Mouse (Mus musculus) urinary bladder, postnatal 10 days (tissue): ENCODE results near the gene Cx3cl1.
A peak's percentile ranks its signal among the peaks of the same experiment; 100 is the strongest.

Experiments
- DNase-seq: peaks from one replicate; pipeline ENCODE4 v3.0.0; 2022; ENCODE audit warnings: low spot score

The Cx3cl1 gene

DNA sequence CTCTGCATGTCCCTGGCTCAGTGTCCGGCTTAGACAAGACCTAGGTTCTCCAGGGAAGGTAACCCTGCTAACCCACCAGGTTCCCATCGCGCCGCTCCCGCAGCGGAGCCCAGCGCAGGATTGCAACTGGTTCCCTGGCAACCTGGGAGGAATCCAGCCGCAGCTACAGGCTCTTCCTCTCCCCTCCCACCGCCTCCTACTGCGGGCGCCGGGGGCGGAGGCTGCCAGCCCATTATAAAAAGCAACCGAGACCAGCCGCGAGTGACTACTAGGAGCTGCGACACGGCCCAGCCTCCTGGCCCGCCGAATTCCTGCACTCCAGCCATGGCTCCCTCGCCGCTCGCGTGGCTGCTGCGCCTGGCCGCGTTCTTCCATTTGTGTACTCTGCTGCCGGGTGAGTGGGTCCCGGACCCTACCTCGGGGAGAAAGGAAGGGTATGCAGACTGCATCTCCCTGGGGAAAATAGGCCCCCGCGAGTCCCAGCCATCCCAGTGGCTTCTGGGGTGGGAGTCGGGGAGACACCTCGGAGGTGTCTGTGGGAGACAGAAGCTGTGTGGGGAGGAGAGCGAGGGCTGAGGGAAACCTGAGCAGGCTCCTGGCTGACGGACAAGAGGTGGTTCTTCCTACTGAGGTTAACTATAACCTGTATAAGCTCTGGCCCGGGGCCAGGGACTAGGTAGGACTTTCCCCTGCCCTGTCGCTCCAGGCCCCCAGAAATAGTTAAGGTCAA is at the start of gene Cx3cl1:
TSS of gene Cx3cl1 (plus strand) at position 69 of the 730 bp plus-strand sequence.
- peak; percentile 18 for DNase-seq

- no peak for DNase-seq
Observed at GRCm38 (mm10) chr8:94725998-94726397, 45.8 kb upstream of the Cx3cl1 start.

DNA sequence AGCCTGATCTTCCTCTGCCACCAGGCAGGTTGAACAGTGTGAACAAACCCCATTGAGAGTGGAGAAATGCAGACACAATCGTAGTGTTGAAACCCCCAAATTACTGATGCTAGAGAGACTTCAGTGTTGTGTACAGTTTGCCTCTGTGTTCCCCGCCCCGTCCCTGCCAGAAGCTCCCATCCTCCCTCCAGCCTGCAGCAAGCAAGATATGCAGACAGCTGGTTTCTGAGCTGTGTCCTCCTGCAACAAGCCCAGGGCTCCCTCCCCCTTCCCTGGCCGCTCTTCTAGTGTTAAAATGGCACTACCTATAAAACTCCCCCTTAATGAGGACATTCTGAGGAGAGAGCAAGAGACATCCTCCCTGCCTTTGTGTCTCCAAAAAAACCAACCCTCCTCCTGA is 42.5 kb upstream of the Cx3cl1 start:
- no peak for DNase-seq

DNA sequence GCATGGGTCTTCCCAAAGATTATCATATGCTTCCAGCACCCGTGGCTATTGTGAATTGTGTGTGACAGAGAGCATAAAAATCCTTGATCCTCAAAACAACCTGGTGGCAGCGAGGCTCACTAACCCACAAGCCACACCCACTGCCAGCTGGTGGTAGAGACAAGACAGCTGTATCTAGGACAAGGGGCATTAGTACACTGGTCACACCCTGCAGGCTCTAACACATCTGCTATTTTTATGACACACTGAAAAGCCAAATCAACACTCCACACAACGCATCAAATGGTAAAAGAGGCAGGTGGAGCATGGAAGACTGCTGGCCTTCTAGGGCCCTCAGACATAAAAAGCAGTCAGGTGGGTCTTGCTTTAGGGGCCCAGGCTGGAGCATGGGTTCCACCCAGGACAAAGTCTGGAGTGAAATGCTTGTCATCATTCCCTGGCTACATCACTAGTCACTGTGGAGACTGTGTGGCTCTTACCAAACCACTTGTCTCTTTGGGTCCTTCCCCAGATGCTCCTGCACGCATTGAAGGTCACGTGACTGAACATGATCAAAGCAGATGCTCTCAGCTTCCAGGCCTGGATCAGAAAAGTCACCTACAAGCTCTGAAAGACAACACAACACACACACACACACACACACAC is 37.9 kb upstream of the Cx3cl1 start:
- no peak for DNase-seq

GRCm38 (mm10) chr8:94734735-94735350 is 37.0 kb upstream of the Cx3cl1 start:
- DNase-seq: no peak

- no peak for DNase-seq
Observed at GRCm38 (mm10) chr8:94735426-94736094, 36.2 kb upstream of the Cx3cl1 start.

DNA sequence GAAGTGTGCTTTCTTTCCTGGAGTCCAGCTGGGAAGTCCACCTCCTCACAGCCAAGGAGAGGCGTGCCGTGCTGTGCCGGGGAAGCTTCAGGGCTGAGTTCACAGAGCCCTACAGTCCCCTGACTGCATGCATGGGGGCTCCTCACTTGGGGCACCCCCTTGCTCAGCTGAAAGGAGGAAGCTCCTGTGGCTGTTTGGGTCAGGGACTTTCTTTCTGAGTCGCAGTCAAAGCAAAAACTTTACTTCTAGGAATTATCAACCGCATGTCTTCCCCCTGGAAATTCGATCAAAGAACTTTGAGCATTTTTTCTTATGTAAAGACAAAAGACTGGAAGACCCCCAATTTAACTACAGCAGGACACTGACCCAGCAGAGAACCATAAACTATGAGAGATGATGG is 32.0 kb upstream of the Cx3cl1 start:
- DNase-seq: no peak

DNA sequence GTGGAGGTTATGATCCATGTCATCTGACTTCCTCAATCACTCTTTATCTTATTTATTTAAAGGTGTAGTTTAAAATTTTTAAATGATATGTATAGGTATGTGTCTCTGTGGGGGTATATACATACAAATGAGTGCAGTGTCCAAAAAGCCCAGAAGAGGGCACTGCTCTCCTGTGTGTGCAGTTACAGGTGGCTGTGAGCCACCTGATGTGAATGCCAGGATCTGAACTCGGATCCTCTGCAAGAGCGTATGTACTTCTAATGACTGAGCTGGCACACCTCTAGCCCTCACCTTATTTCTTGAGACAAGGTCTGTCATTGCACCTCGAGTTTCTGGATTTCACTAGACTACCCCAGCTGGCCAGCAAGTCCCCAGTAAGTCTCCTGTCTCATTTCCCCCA is 31.2 kb upstream of the Cx3cl1 start:
- no peak for DNase-seq

GRCm38 (mm10) chr8:94741726-94742125 is 30.1 kb upstream of the Cx3cl1 start:
- no peak for DNase-seq

DNA sequence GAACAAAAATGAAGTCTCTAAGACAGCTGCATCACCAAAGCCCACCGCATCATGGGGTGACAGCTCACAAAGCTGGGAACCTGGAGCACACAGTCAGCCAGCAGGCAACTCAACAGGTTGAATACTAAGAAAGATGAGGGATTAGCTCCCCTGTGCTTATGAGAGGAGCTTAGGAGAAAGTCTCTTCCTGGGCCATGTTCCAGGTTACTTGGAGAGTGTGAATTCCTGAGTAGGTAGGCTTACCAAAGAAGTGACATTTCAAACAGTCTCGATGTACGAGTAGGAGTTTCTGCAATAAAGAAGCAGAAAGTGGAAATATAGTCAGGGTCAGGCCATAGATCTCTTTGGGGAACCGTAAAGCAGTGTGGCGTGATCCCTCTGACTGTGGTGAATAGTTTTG is 27.3 kb upstream of the Cx3cl1 start:
- no peak for DNase-seq

GRCm38 (mm10) chr8:94744972-94745371 is 26.8 kb upstream of the Cx3cl1 start:
- no peak for DNase-seq

DNA sequence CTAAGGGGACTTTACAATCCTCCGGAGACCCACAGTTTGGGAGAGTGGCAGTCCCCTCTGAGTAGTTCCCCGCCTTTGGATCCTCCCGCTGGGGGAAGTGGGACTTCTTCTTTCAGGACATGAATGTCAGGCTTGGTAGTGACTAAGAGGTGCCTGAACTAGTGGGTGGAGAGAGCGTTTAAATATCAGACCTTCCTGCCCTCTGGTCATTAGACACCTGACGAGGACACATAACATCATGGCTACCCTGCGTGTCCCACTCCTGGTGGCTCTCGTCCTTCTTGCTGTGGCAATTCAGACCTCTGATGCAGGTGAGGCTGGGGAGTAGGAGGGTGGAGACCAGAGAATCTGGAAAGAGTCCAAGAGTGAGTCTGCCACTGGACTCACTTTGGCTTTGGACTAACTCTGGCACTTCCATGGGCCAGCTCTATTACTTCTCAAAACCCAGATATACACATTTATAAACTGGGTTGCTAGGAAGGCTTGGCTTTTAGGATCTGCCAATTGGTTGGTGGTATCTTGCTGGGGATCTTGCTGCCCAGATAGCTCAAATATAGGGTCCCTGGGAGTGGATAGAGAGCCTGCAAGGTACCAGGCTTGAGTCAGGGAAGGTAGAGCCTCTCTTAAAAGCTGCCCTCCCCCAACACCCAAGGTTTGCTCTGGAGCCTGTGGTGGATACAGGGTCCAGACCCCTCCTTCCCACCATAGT is 26.2 kb upstream of the Cx3cl1 start, which contains the start of gene Ccl22:
TSS of gene Ccl22 (plus strand) at position 115 of the 709 bp plus-strand sequence.
- no peak for DNase-seq

- DNase-seq: no peak
Observed at GRCm38 (mm10) chr8:94746832-94747231, 25.0 kb upstream of the Cx3cl1 start.

DNA sequence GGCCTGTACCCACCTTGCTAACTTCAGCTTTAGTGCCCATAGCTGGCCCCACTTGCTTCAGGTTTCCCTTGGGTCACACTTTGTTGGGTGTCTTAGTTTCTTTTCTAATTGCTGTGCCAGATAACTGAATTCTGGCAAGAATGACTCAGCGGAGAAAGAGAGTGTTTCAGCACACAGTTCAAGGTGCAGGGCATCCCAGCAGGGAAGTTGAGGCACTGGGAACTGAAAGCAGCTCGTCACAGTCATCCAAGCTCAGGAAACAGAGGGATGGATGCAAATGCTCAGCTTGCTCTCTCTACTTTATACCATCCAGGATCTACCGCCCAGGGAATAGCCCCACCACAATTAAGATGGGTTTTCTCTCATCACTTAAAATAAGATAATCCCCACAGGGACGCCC is 23.4 kb upstream of the Cx3cl1 start:
- no peak for DNase-seq

DNA sequence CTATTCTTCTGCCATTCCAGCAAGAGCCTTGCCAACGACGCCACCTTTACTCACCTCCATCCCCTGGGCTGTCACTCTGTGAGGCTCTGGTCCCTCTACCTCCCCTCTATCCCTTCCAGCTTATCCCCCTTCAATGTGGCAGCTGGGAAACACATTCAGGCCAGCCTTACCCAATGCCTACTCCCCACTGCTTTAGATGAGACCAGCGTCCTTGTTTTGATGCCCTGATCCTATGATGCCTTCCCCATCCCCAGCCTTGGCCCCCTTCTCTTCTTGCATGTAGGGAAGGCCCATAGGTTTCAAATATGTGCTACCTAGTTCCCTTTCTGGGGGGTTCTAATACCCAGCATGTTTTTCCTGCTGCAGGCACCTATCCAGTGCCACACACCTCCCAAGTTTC is 21.9 kb upstream of the Cx3cl1 start:
- no peak for DNase-seq

- no peak for DNase-seq
Observed at GRCm38 (mm10) chr8:94751023-94751849, 20.6 kb upstream of the Cx3cl1 start.

DNA sequence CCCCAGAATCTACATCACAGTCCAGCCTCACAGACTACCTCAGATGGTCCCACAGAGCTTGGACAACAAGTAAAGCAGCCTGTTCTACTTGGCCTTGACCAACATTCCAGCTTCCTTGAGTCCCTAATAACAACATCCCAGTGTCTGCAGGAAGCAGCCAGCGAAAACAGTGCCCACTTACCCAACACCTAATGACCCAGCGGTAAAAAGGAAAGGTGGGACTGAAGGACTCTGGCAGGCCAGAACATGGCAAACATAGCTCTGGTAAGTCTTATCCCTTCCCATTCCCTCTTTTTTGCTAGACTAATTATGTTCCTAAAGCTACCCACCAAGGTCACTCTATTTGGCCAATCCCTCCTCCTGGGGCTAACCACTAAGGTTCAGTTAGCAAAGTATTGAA is 17.8 kb upstream of the Cx3cl1 start:
- DNase-seq: no peak

DNA sequence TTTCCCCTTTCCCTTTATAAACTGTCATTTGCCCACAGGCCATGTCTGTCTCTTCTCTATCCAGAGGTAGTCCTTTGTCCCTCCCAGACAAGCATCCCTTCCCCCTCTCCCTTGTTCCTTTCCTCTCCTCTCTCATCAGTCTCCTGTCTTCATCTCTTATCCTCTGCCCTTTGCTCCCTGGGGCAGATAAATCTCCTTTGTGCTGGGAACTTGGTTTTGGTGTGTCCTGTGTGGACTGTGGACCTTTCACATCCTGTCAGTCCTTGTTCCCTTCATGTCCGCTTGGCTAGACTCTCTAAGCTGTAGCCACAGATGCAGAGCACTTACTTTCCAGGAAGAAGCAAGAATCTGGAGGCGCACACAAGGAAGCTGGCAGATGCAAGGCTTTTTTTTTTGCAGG is 17.3 kb upstream of the Cx3cl1 start:
- DNase-seq: no peak

DNA sequence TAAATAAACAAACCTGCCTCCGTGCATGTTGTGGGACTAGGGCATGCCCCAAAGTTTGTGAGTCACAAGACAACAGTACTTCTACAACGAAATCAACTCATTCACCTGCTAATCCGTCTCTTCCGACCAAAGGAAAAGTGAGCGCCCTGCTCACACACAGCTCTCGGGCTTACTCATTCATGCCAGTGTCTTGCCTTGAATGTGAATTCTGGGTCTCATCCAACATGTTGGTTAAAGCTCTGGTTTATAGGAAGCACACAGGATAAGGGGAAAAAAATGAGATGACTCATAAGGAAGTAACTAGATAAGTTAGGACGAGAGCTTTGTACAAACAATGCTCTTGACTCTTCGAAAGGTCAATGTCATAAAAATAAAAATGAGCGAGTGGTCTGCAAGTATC is 4.8 kb upstream of the Cx3cl1 start:
- no peak for DNase-seq

DNA sequence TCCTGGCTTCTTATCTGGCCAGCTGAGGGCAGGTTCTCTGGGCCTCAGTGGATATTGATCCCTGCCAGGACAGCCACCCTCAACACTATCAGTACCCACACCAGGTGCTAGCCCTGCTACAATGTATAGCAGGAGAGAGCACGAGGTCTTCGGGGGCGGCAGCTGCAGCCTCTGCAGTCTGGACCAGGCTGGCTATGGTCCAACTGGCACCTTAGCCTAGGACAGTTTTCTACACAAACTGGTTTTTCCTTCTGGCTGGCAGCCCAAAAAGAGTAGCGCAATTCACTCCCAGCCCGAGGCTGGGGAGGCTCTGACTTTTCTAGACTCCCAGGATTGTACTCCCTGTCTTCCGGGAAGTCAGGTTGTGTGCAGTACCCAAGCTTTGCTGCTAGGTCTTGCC is 864 bp upstream of the Cx3cl1 start:
- no peak for DNase-seq

DNA sequence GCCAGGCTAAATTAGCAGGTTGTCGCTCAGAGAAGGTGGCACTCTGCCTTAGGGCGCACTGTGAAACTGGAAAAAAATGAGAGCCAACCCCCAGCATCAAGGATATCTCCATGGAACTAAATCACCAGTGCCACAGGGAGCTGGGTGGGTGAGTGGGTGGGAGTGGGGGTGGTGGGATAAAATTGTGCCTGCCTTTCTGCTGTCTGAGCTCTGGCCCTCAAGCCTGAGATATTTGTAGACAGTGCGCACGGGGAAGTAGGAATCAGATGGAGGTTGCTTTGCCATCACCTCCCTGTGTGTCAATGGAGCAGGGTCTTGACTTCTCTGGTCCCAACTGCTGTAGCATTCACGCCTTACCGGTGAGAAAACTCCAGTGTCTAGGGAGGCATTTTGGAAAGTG is 1.2 kb downstream of the Cx3cl1 start:
- no peak for DNase-seq
